In genomic region chr1:59256751-59257231, GRCm38 (mm10) we compare ENCODE assay signal across 9 mouse cellular contexts. TPM values are rescaled to one million over a fixed set of nuclear protein-coding genes. Genes with fewer than 3 reads are reported as not detected.
DNase-seq lines count a peak whose midpoint lies in the region; ATAC-seq and TF ChIP-seq lines count a peak whose summit lies in the region.
"Had no signal": no experiment of that assay in that cellular context is flagged by ENCODE, and none has a peak within 500 bp of the region (broad histone marks: within the 10 kb centered on the region; RNA-seq: fewer than 3 reads in every experiment).

Cdk15 (plus strand) TSS chr1:59256906.

- H3K79me2 ChIP-seq in C2C12 (ENCODE audit: control insufficient read depth, insufficient read depth) = no peaks in the 10 kb centered on the region

- H3K36me3 ChIP-seq in C2C12 (ENCODE audit: control insufficient read depth, insufficient read depth) = no peaks in the 10 kb centered on the region
- H3K36me3 ChIP-seq in embryonic facial prominence, embryonic 12.5 days = no peaks in the 10 kb centered on the region
- no peaks in the 10 kb centered on the region for H3K36me3 ChIP-seq in limb, embryonic 14.5 days (ENCODE audit: control insufficient read depth, insufficient read depth, low read length)

- no peaks in the 10 kb centered on the region for H3K9me3 ChIP-seq in embryonic facial prominence, embryonic 12.5 days
- no peaks in the 10 kb centered on the region for H3K9me3 ChIP-seq in limb, embryonic 14.5 days (ENCODE audit: control insufficient read depth, low read length)

- TF ChIP-seq POLR2A in limb, embryonic 14.5 days (IDR thresholded peaks at IDR 0.05; ENCODE audit: borderline replicate concordance, extremely low read depth, insufficient read depth, insufficient read length) = no peak

- DNase-seq in frontal cortex, postnatal 25 days (ENCODE audit: low spot score in 2 of 2) = no peak
- DNase-seq in limb, embryonic 14.5 days (ENCODE audit: low spot score) = no peak
- no peak for DNase-seq in left cerebral cortex, postnatal 36 days (ENCODE audit: low spot score in 2 of 2)
- no peak for DNase-seq in frontal cortex, adult 2 months (ENCODE audit: extremely low spot score in 1 of 2, low spot score in 1 of 2)
- DNase-seq in thymus, postnatal 10 days (ENCODE audit: low spot score in 2 of 2) = no peak

- H3K9ac ChIP-seq in embryonic facial prominence, embryonic 12.5 days = no peak within 1 kb of the TSS
- no peak within 1 kb of the TSS for H3K9ac ChIP-seq in limb, embryonic 14.5 days (ENCODE audit: low read depth, low read length, severe bottlenecking)

- H3ac ChIP-seq in C2C12 (ENCODE audit: control insufficient read depth, insufficient read length, low read depth) = peak within 1 kb of the TSS; percentile 59

- WGBS in embryonic facial prominence, embryonic 12.5 days = 12% methylated on average over 13 of the region's 13 CpGs
- 9% methylated on average over 13 of the region's 13 CpGs for WGBS in limb, embryonic 14.5 days

- TF ChIP-seq CTCF in C2C12 (IDR thresholded peaks at IDR 0.05; ENCODE audit: control insufficient read depth, insufficient read depth, insufficient read length) = no peak

- H3K4me1 ChIP-seq in embryonic facial prominence, embryonic 12.5 days = peaks cover 23% of the 10 kb centered on the region
- H3K4me1 ChIP-seq in limb, embryonic 14.5 days (ENCODE audit: control insufficient read depth, insufficient read depth, low read length) = peaks cover 15% of the 10 kb centered on the region; the same call in 1 of the 2 replicates

- intact Hi-C loops in left cerebral cortex, postnatal 36 days (cut with DNase I) = no loop called here

- no peaks in the 10 kb centered on the region for H3K79me3 ChIP-seq in C2C12 (ENCODE audit: low read depth)

- no peak within 1 kb of the TSS for H3K4me3 ChIP-seq in C2C12 (ENCODE audit: insufficient read depth, poor library complexity, severe bottlenecking)
- no peak within 1 kb of the TSS for H3K4me3 ChIP-seq in embryonic facial prominence, embryonic 12.5 days
- no peak within 1 kb of the TSS for H3K4me3 ChIP-seq in limb, embryonic 14.5 days (replicated peaks; ENCODE audit: low read length)

- H3K27ac ChIP-seq in embryonic facial prominence, embryonic 12.5 days = peak within 1 kb of the TSS; percentile 31; the same call in 1 of the 2 replicates
- no peak within 1 kb of the TSS for H3K27ac ChIP-seq in limb, embryonic 14.5 days (replicated peaks; ENCODE audit: low read depth, low read length)

- H3K4me2 ChIP-seq in embryonic facial prominence, embryonic 12.5 days (replicated peaks) = peak within 1 kb of the TSS; percentile 19
- peak within 1 kb of the TSS; percentile 39 for H3K4me2 ChIP-seq in limb, embryonic 14.5 days (replicated peaks; ENCODE audit: low read depth, low read length, severe bottlenecking)

- H3K27me3 ChIP-seq in C2C12 (ENCODE audit: control insufficient read depth, insufficient read depth, insufficient read length) = no peaks in the 10 kb centered on the region
- H3K27me3 ChIP-seq in embryonic facial prominence, embryonic 12.5 days = no peaks in the 10 kb centered on the region
- H3K27me3 ChIP-seq in limb, embryonic 14.5 days (ENCODE audit: control insufficient read depth, insufficient read depth, low read length) = no peaks in the 10 kb centered on the region

- ATAC-seq in frontal cortex, adult (ENCODE audit: low TSS enrichment) = peak; percentile 65
- ATAC-seq in embryonic facial prominence, embryonic 12.5 days (ENCODE audit: insufficient number of reproducible peaks, insufficient read depth, low FRiP score, low TSS enrichment) = no peak
- ATAC-seq in limb, embryonic 14.5 days (ENCODE audit: low FRiP score, low read depth) = peak; percentile 37; the same call in 1 of the 2 replicates

TF ChIP-seq in C2C12, 6 proteins besides CTCF, POLR2A, EP300 and RAD21:
- TF ChIP-seq CEBPB (IDR thresholded peaks at IDR 0.05; ENCODE audit: low read depth) (no peak), MYOD1 (IDR thresholded peaks at IDR 0.05; ENCODE audit: control insufficient read depth, insufficient read length, low read depth) (no peak), FOSL1 (IDR thresholded peaks at IDR 0.05; ENCODE audit: insufficient read depth, low read length, poor library complexity, severe bottlenecking) (no peak), MAX (IDR thresholded peaks at IDR 0.05) (no peak)

RNA-seq across cellular contexts. Expression of gene Cdk15, which starts in this region (rescaled TPM):
- 0.05 TPM for polyA plus RNA-seq in C2C12 (2012; fragmentation: generic; extraction: Trizol)
- 0.47 and 0.67 TPM in 2 replicates for polyA plus RNA-seq in embryonic facial prominence, embryonic 12.5 days (2016; fragmentation: Nextera tagmentation; extraction: Ambion mirVana)
- 0.29 and 0.48 TPM in 2 replicates for polyA plus RNA-seq in limb, embryonic 14.5 days (2012; rRNA removed)
- 0.34 and 0.54 TPM in 2 replicates for polyA plus RNA-seq in limb, embryonic 14.5 days (2014; fragmentation: Nextera tagmentation; extraction: Ambion mirVana)
- 1 to 10 TPM in 1 of 2 experiments, under 1 TPM in 1; 0.35 to 1.1 TPM for total RNA-seq in left cerebral cortex, postnatal 36 days (2021)
- 0.50 and 0.67 TPM in 2 replicates for polyA plus RNA-seq in frontal cortex, adult 2 months (2012; rRNA removed)
- polyA plus RNA-seq: small intestine, adult 2 months had no signal

Comparison
In these comparisons a context has a peak if more than half of its experiments do, and no peak if none do; other contexts are left out.
1. Peak in ATAC-seq and H3K4me2 ChIP-seq in limb, embryonic 14.5 days; RNA of the gene not detected or under 1 TPM.